Mouse (Mus musculus) CH12.LX (cell line): ENCODE measurements around the gene C5ar1. TPM values are rescaled to one million over a fixed set of nuclear protein-coding genes. Genes with fewer than 3 reads are reported as not detected.

Source experiments
- DNase-seq: peaks from one replicate; pipeline ENCODE4 v3.0.0-alpha.2; 2013; ENCODE audit errors: extremely low read depth
- H3K27ac ChIP-seq: 2 replicates; pipeline ENCODE4 v1.5.1; 2012; ENCODE audit warnings: low read depth, mild to moderate bottlenecking, control low read depth, moderate library complexity; ENCODE audit not compliant: insufficient read depth
- H3K27me3 ChIP-seq: replicated peaks from 2 replicates; pipeline ENCODE3; 2012; ENCODE audit warnings: inconsistent platforms
- H3K36me3 ChIP-seq, 2 experiments: replicated peaks in 1 of 2; 2 replicates each; pipeline versions ENCODE3 to v1.6.1; 2012; ENCODE audit warnings: inconsistent platforms in 1 of 2, low read length in 1 of 2, mild to moderate bottlenecking in 1 of 2, mixed read lengths in 1 of 2, moderate library complexity in 1 of 2; ENCODE audit not compliant: control insufficient read depth in 1 of 2, insufficient read depth in 1 of 2
- H3K4me1 ChIP-seq, 2 experiments: 2 replicates each; pipeline ENCODE4 v1.6.1; 2012; ENCODE audit warnings: inconsistent platforms in 1 of 2, moderate library complexity in 1 of 2; ENCODE audit not compliant: insufficient read depth in 2 of 2, control insufficient read depth in 1 of 2
- H3K4me2 ChIP-seq: 2 replicates; pipeline ENCODE4 v1.6.1; 2012; ENCODE audit warnings: low read depth, mild to moderate bottlenecking, control low read depth; ENCODE audit not compliant: poor library complexity, insufficient read depth, severe bottlenecking
- H3K4me3 ChIP-seq, 3 experiments: fragments of 150-350 bp in 1 of 3; sonication (generic) in 1 of 3; replicated peaks in 1 of 3; 2 replicates each; pipeline versions ENCODE3 to v1.5.1; 2011 to 2012; ENCODE audit warnings: low read depth in 2 of 3, low read length in 2 of 3, mild to moderate bottlenecking in 2 of 3, moderate library complexity in 2 of 3, control low read depth in 1 of 3, improper control_type of control experiment in 1 of 3, inconsistent platforms in 1 of 3, mixed read lengths in 1 of 3; ENCODE audit not compliant: poor library complexity in 1 of 3
- H3K79me2 ChIP-seq: replicated peaks from 2 replicates; pipeline ENCODE4 v1.6.1; 2012; ENCODE audit warnings: mild to moderate bottlenecking, moderate library complexity; ENCODE audit not compliant: control insufficient read depth, poor library complexity, insufficient read depth, severe bottlenecking; ENCODE audit errors: extremely low read depth
- H3K9ac ChIP-seq: 2 replicates; pipeline ENCODE4 v1.6.1; 2012; ENCODE audit warnings: low read depth, mild to moderate bottlenecking, control low read depth, moderate library complexity; ENCODE audit not compliant: insufficient read depth
- H3K9me3 ChIP-seq: replicated peaks from 2 replicates; pipeline ENCODE3; 2012; ENCODE audit warnings: low read length, inconsistent platforms, mixed read lengths
- BHLHE40 ChIP-seq: IDR thresholded peaks from 2 replicates; pipeline ENCODE4 v1.6.1; 2011; ENCODE audit warnings: mild to moderate bottlenecking, low read depth, low read length, improper control_type of control experiment
- CHD1 ChIP-seq: IDR thresholded peaks from 2 replicates; pipeline ENCODE4 v1.6.1; 2012; ENCODE audit warnings: low read depth, low read length, improper control_type of control experiment, inconsistent platforms
- CHD2 ChIP-seq: IDR thresholded peaks from 2 replicates; pipeline ENCODE4 v1.6.1; 2011; ENCODE audit warnings: low read length, improper control_type of control experiment
- CTCF ChIP-seq, 2 experiments: IDR thresholded peaks in 1 of 2; conservative IDR thresholded peaks in 1 of 2; 2 replicates each; pipeline ENCODE4 v1.5.1; 2011 to 2012; ENCODE audit warnings: low read depth in 2 of 2, low read length in 2 of 2, improper control_type of control experiment in 1 of 2, inconsistent platforms in 1 of 2, mild to moderate bottlenecking in 1 of 2, moderate library complexity in 1 of 2
- E2F4 ChIP-seq: IDR thresholded peaks from 2 replicates; pipeline ENCODE4 v1.6.1; 2011; ENCODE audit warnings: low read depth, low read length, improper control_type of control experiment; ENCODE audit not compliant: insufficient replicate concordance
- ELF1 ChIP-seq: IDR thresholded peaks from 2 replicates; pipeline ENCODE4 v1.6.1; 2014; ENCODE audit warnings: low read depth, mild to moderate bottlenecking, inconsistent platforms, low read length, improper control_type of control experiment
- EP300 ChIP-seq: IDR thresholded peaks from 2 replicates; pipeline ENCODE4 v1.6.1; 2011; ENCODE audit warnings: low read length, improper control_type of control experiment
- ETS1 ChIP-seq: conservative IDR thresholded peaks from 2 replicates; pipeline ENCODE4 v1.6.1; 2012; ENCODE audit warnings: low read depth, mild to moderate bottlenecking, inconsistent platforms, low read length, improper control_type of control experiment, moderate library complexity
- GABPA ChIP-seq: IDR thresholded peaks from 2 replicates; pipeline ENCODE4 v1.6.1; 2012; ENCODE audit warnings: low read depth, low read length, improper control_type of control experiment, inconsistent platforms; ENCODE audit not compliant: insufficient replicate concordance
- HCFC1 ChIP-seq: IDR thresholded peaks from 2 replicates; pipeline ENCODE4 v1.6.1; 2012; ENCODE audit warnings: low read depth, mild to moderate bottlenecking, inconsistent platforms, low read length, improper control_type of control experiment
- IRF4 ChIP-seq: IDR thresholded peaks from 2 replicates; pipeline ENCODE4 v1.6.1; 2014; ENCODE audit warnings: low read depth, mild to moderate bottlenecking, inconsistent platforms, low read length, improper control_type of control experiment
- JUN ChIP-seq: IDR thresholded peaks from 2 replicates; pipeline ENCODE4 v1.6.1; 2011; ENCODE audit warnings: low read depth, mild to moderate bottlenecking, low read length, improper control_type of control experiment, moderate library complexity; ENCODE audit not compliant: insufficient read depth
- JUND ChIP-seq: conservative IDR thresholded peaks from 2 replicates; pipeline ENCODE4 v1.6.1; 2011; ENCODE audit warnings: low read depth, low read length, improper control_type of control experiment
- KAT2A ChIP-seq: IDR thresholded peaks from 2 replicates; pipeline ENCODE4 v1.6.1; 2012; ENCODE audit warnings: low read length, improper control_type of control experiment, inconsistent platforms; ENCODE audit not compliant: insufficient replicate concordance
- MAFK ChIP-seq: IDR thresholded peaks from 2 replicates; pipeline ENCODE4 v1.6.1; 2011; ENCODE audit warnings: low read length, improper control_type of control experiment; ENCODE audit not compliant: insufficient replicate concordance
- MAX ChIP-seq: IDR thresholded peaks from 2 replicates; pipeline ENCODE4 v1.6.1; 2011; ENCODE audit warnings: low read length, improper control_type of control experiment
- MAZ ChIP-seq: IDR thresholded peaks from 2 replicates; pipeline ENCODE4 v1.6.1; 2012; ENCODE audit warnings: low read depth, mild to moderate bottlenecking, inconsistent platforms, low read length, improper control_type of control experiment, moderate library complexity
- MEF2A ChIP-seq: IDR thresholded peaks from 2 replicates; pipeline ENCODE4 v1.6.1; 2014; ENCODE audit warnings: low read depth, mild to moderate bottlenecking, inconsistent platforms, low read length, improper control_type of control experiment, borderline replicate concordance
- MXI1 ChIP-seq: IDR thresholded peaks from 2 replicates; pipeline ENCODE4 v1.6.1; 2011; ENCODE audit warnings: mild to moderate bottlenecking, low read depth, low read length, improper control_type of control experiment
- MYC ChIP-seq: IDR thresholded peaks from 2 replicates; pipeline ENCODE4 v1.6.1; 2011; ENCODE audit warnings: low read depth, mild to moderate bottlenecking, improper control_type of control experiment, low read length
- NELFE ChIP-seq: IDR thresholded peaks from 2 replicates; pipeline ENCODE4 v1.6.1; 2011; ENCODE audit warnings: low read depth, low read length, improper control_type of control experiment
- NRF1 ChIP-seq: IDR thresholded peaks from 2 replicates; pipeline ENCODE4 v1.6.1; 2014; ENCODE audit warnings: low read depth, mild to moderate bottlenecking, inconsistent platforms, low read length, improper control_type of control experiment, moderate library complexity
- PAX5 ChIP-seq: IDR thresholded peaks from 2 replicates; pipeline ENCODE4 v1.6.1; 2012; ENCODE audit warnings: low read length, inconsistent platforms, mixed read lengths
- POLR2A ChIP-seq: IDR thresholded peaks from 2 replicates; pipeline ENCODE4 v1.6.1; 2011; ENCODE audit warnings: low read depth, mild to moderate bottlenecking, improper control_type of control experiment, low read length
- POLR2AphosphoS2 ChIP-seq: IDR thresholded peaks from 2 replicates; pipeline ENCODE4 v1.6.1; 2011; ENCODE audit warnings: low read depth, low read length, improper control_type of control experiment
- RAD21 ChIP-seq: IDR thresholded peaks from 2 replicates; pipeline ENCODE4 v1.6.1; 2011; ENCODE audit warnings: low read depth, mild to moderate bottlenecking, low read length, improper control_type of control experiment, moderate library complexity
- RCOR1 ChIP-seq: conservative IDR thresholded peaks from 2 replicates; pipeline ENCODE4 v1.6.1; 2012; ENCODE audit warnings: low read depth, mild to moderate bottlenecking, inconsistent platforms, low read length, improper control_type of control experiment
- SIN3A ChIP-seq: IDR thresholded peaks from 2 replicates; pipeline ENCODE4 v1.6.1; 2012; ENCODE audit warnings: low read length, improper control_type of control experiment, inconsistent platforms
- SMC3 ChIP-seq: IDR thresholded peaks from 2 replicates; pipeline ENCODE4 v1.6.1; 2011; ENCODE audit warnings: low read depth, low read length, improper control_type of control experiment
- TBP ChIP-seq: conservative IDR thresholded peaks from 2 replicates; pipeline ENCODE4 v1.6.1; 2011; ENCODE audit warnings: low read depth, low read length, improper control_type of control experiment
- TCF12 ChIP-seq: IDR thresholded peaks from 2 replicates; pipeline ENCODE4 v1.6.1; 2014; ENCODE audit warnings: low read depth, mild to moderate bottlenecking, inconsistent platforms, low read length, improper control_type of control experiment
- UBTF ChIP-seq: IDR thresholded peaks from 2 replicates; pipeline ENCODE4 v1.6.1; 2012; ENCODE audit warnings: low read depth, mild to moderate bottlenecking, inconsistent platforms, low read length, improper control_type of control experiment, moderate library complexity
- USF1 ChIP-seq: IDR thresholded peaks from 2 replicates; pipeline ENCODE4 v1.6.1; 2014; ENCODE audit warnings: low read depth, mild to moderate bottlenecking, inconsistent platforms, low read length, improper control_type of control experiment
- USF2 ChIP-seq: conservative IDR thresholded peaks from 2 replicates; pipeline ENCODE4 v1.6.1; 2011; ENCODE audit warnings: low read depth, low read length, improper control_type of control experiment
- ZC3H11A ChIP-seq: IDR thresholded peaks from 2 replicates; pipeline ENCODE4 v1.6.1; 2012; ENCODE audit warnings: low read depth, mild to moderate bottlenecking, inconsistent platforms, low read length, improper control_type of control experiment
- ZKSCAN1 ChIP-seq: IDR thresholded peaks from 2 replicates; pipeline ENCODE4 v1.6.1; 2012; ENCODE audit warnings: low read depth, inconsistent platforms, low read length, improper control_type of control experiment, borderline replicate concordance
- ZMIZ1 ChIP-seq: IDR thresholded peaks from 2 replicates; pipeline ENCODE4 v1.6.1; 2012; ENCODE audit warnings: low read depth, mild to moderate bottlenecking, inconsistent platforms, low read length, improper control_type of control experiment
- ZNF384 ChIP-seq: IDR thresholded peaks from 2 replicates; pipeline ENCODE4 v1.6.1; 2012; ENCODE audit warnings: low read depth, low read length, improper control_type of control experiment, inconsistent platforms
- dilution Hi-C: fragments of 300-500 bp; cut with MboI; formaldehyde crosslinking; loops from 2 replicates; pipeline ENCODE4 v1.14.3; 2020; ENCODE audit warnings: low sequenced_read_pairs; ENCODE audit not compliant: extremely low pct_unique_long_range_greater_than_20kb, extremely low pct_ligation_motif_present
- in situ Hi-C: fragments of 300-500 bp; cut with MboI; formaldehyde crosslinking; loops from 3 replicates; pipeline ENCODE4 v1.14.3; 2019; ENCODE audit warnings: low sequenced_read_pairs, low pct_ligation_motif_present, low pct_unique_long_range_greater_than_20kb, mixed read lengths
- polyA plus RNA-seq: library from polyadenylated mRNA; unstranded; fragments of >175 nt; gene quantifications from 2 replicates; pipeline ENCODE4 v1.2.1, GENCODE M21; 2012; ENCODE audit warnings: low read depth; ENCODE audit not compliant: insufficient read length
- total RNA-seq, 2 experiments: library from RNA; depleted of rRNA; stranded (reverse); fragments of 300-350 nt in 1 of 2; fragments of >200 nt in 1 of 2; gene quantifications; 2 replicates each; pipeline ENCODE4 v1.2.3; 2012 to 2014

Gene C5ar1
- total and polyA plus RNA-seq, 3 experiments = not detected

- Histone ChIP-seq H3K27me3 (no peaks in the 10 kb centered on the region), H3K9ac (peak within 1 kb of the TSS; percentile 88), H3K9me3 (no peaks in the 10 kb centered on the region), H3K27ac (peak within 1 kb of the TSS; percentile 80), H3K4me2 (peak within 1 kb of the TSS; percentile 52), H3K4me1 (peaks cover 0 to 14% of the 10 kb centered on the region in 2 experiments; a peak in 2 of 4 replicates), H3K36me3 (peaks cover 27 to 35% of the 10 kb centered on the region in 2 experiments), H3K4me3 (peak within 1 kb of the TSS; percentile 62 to 85 (median 71)), H3K79me2 (peaks cover 12% of the 10 kb centered on the region)
- peak; percentile 99 for DNase-seq
- TF ChIP-seq KAT2A (peak; percentile 82; the same call in 1 of the 2 replicates), USF1 (peak; percentile 95), SIN3A (peak; percentile 97), CTCF (conservative IDR thresholded peaks at IDR 0.05 in 1 of 2, IDR thresholded peaks at IDR 0.05 in 1 of 2; ENCODE audit: low read depth in 2 of 2, low read length in 2 of 2) (no peak), POLR2A (peak; percentile 85), CHD1 (no peak), POLR2AphosphoS2 (peak; percentile 93), TBP (peak; percentile 97), BHLHE40 (peak; percentile 78), USF2 (peak; percentile 90), MAX (peak; percentile 96), UBTF (no peak), ETS1 (peak; percentile 41; the same call in 1 of the 2 replicates), NRF1 (0 out of 2 replicates have a peak, but pooled peaks have one; percentile 19), GABPA (no peak; the same call in 1 of the 2 replicates), MYC (peak; percentile 79), RAD21 (no peak), JUN (no peak), MAFK (no peak), ZKSCAN1 (no peak), E2F4 (no peak), ZNF384 (no peak), MEF2A (no peak), HCFC1 (peak; percentile 88), ZC3H11A (no peak), JUND (no peak), ZMIZ1 (0 out of 2 replicates have a peak, but pooled peaks have one; percentile 78), TCF12 (peak; percentile 84), RCOR1 (no peak), EP300 (no peak), ELF1 (peak; percentile 99), IRF4 (peak; percentile 80), MAZ (0 out of 2 replicates have a peak, but pooled peaks have one; percentile 12), CHD2 (0 out of 2 replicates have a peak, but pooled peaks have one; percentile 56), PAX5 (no peak), NELFE (peak; percentile 81), SMC3 (no peak), MXI1 (peak; percentile 96)
- dilution Hi-C loops (no loop called here), in situ Hi-C loops (no loop called here)
Measured at GRCm38 (mm10) chr7:16286026-16286961, 27.0 kb upstream of the C5ar1 start, which contains the start of gene Ccdc9. Ccdc9 (minus strand) TSS chr7:16286795.
